Mouse (Mus musculus) cerebellum, adult 2 months (tissue): Measurements from ENCODE around the gene Coro1c. TPM values are rescaled to one million over a fixed set of nuclear protein-coding genes. Genes with fewer than 3 reads are reported as not detected.

Experiments used
- DNase-seq, 2 experiments: peaks; one replicate each; pipeline ENCODE4 v3.0.0; 2021
- H3K27ac ChIP-seq: fragments of 200-500 bp; 2 replicates; pipeline ENCODE4 v1.5.1; 2012; ENCODE audit warnings: low read length, control low read depth, inconsistent platforms; ENCODE audit not compliant: insufficient read depth
- H3K27me3 ChIP-seq: fragments of 200-500 bp; 2 replicates; pipeline ENCODE4 v1.6.1; 2012; ENCODE audit warnings: inconsistent platforms, mild to moderate bottlenecking, low read length, moderate library complexity; ENCODE audit not compliant: control insufficient read depth, insufficient read depth
- H3K4me1 ChIP-seq: fragments of 200-500 bp; 2 replicates; pipeline ENCODE4 v1.6.1; 2011; ENCODE audit warnings: low read length; ENCODE audit not compliant: control insufficient read depth, insufficient read depth
- H3K4me3 ChIP-seq: fragments of 200-500 bp; replicated peaks from 2 replicates; pipeline ENCODE3; 2011; ENCODE audit warnings: mild to moderate bottlenecking, low read depth, low read length, control low read depth; ENCODE audit not compliant: insufficient read depth
- CTCF ChIP-seq: fragments of 200-500 bp; IDR thresholded peaks from 2 replicates; pipeline ENCODE4 v1.5.1; 2011; ENCODE audit warnings: low read depth, mild to moderate bottlenecking, control low read depth, low read length, moderate library complexity, borderline replicate concordance; ENCODE audit not compliant: insufficient read depth
- POLR2A ChIP-seq: fragments of 200-500 bp; IDR thresholded peaks from 2 replicates; pipeline ENCODE4 v1.6.1; 2011; ENCODE audit warnings: low read length, control low read depth, borderline replicate concordance; ENCODE audit not compliant: insufficient read depth
- WGBS: fragments of 180-500 bp; shearing (Covaris S2); methylation state at CpG from one replicate; pipeline ENCODE4 v1.1.7; 2018; 5-methylcytosine and 5-hydroxymethylcytosine counted together
- polyA plus RNA-seq: library from polyadenylated mRNA; depleted of rRNA; stranded (reverse); fragments of >200 nt; gene quantifications from 2 replicates; pipeline ENCODE4 v1.2.3, GENCODE M21; 2012

Gene Coro1c
- polyA plus RNA-seq, 1 experiment: 90.2 TPM

- DNase-seq: no peak
- WGBS: 93% methylated on average over 14 of the region's 14 CpGs
- Histone ChIP-seq H3K4me3 (no peak overlapping the region), H3K27me3 (no peaks in the 10 kb centered on the region), H3K27ac (no peak overlapping the region), H3K4me1 (peaks cover 18% of the 10 kb centered on the region)
- TF ChIP-seq CTCF: no peak
- TF ChIP-seq POLR2A: no peak
These were observed 27.4 kb downstream of the Coro1c start for GRCm38 (mm10) chr5:113881136-113881535.

GRCm38 (mm10) chr5:113878943-113879617 is 29.5 kb downstream of the Coro1c start:
- Histone ChIP-seq H3K4me3 (no peak overlapping the region), H3K27me3 (no peaks in the 10 kb centered on the region), H3K4me1 (peaks cover 19% of the 10 kb centered on the region), H3K27ac (no peak overlapping the region)
- no peak for DNase-seq
- 81% methylated on average over 17 of the region's 17 CpGs for WGBS
- TF ChIP-seq POLR2A (no peak), CTCF (no peak)

- H3K27me3 ChIP-seq: no peaks in the 10 kb centered on the region
- H3K4me1 ChIP-seq: peaks cover 25% of the 10 kb centered on the region
- peak in 1 of 2 experiments; percentile 59 for DNase-seq
- WGBS: 34% methylated on average over 3 of the region's 3 CpGs
- H3K27ac ChIP-seq: no peak overlapping the region
- TF ChIP-seq CTCF (no peak), POLR2A (no peak)
- H3K4me3 ChIP-seq: no peak overlapping the region
These were observed 31.0 kb downstream of the Coro1c start for GRCm38 (mm10) chr5:113877565-113877964.

- no peak for TF ChIP-seq CTCF
- DNase-seq: no peak
- Histone ChIP-seq H3K27me3 (no peaks in the 10 kb centered on the region), H3K27ac (no peak overlapping the region), H3K4me3 (no peak overlapping the region), H3K4me1 (peaks cover 30% of the 10 kb centered on the region)
- WGBS: 94% methylated on average over 7 of the region's 7 CpGs
These were observed 32.4 kb downstream of the Coro1c start for GRCm38 (mm10) chr5:113876176-113876575.

GRCm38 (mm10) chr5:113875625-113876024 is 32.9 kb downstream of the Coro1c start:
- Histone ChIP-seq H3K4me1 (peaks cover 35% of the 10 kb centered on the region), H3K27ac (no peak overlapping the region)
- TF ChIP-seq POLR2A: no peak
- no peak for TF ChIP-seq CTCF

GRCm38 (mm10) chr5:113874063-113875024 is 34.2 kb downstream of the Coro1c start:
- TF ChIP-seq POLR2A: no peak
- no peak for TF ChIP-seq CTCF
- no peak overlapping the region for H3K4me3 ChIP-seq
- H3K27me3 ChIP-seq: no peaks in the 10 kb centered on the region
- WGBS: 68% methylated on average over 19 of the region's 19 CpGs
- no peak for DNase-seq
- peak overlapping the region; percentile 17; the same call in 1 of the 2 replicates for H3K27ac ChIP-seq
- H3K4me1 ChIP-seq: peaks cover 43% of the 10 kb centered on the region

More at GRCm38 (mm10) chr5:113875625-113876024, 32.9 kb downstream of the Coro1c start:
- Histone ChIP-seq H3K4me3 (no peak overlapping the region), H3K27me3 (no peaks in the 10 kb centered on the region)
- 97% methylated on average over 4 of the region's 4 CpGs for WGBS
- no peak for DNase-seq

GRCm38 (mm10) chr5:113872936-113873912 is 35.3 kb downstream of the Coro1c start:
- H3K4me1 ChIP-seq: peaks cover 48% of the 10 kb centered on the region
- H3K4me3 ChIP-seq: no peak overlapping the region
- peak; percentile 56 to 64 for DNase-seq
- H3K27ac ChIP-seq: peak overlapping the region; percentile 54
- 17% methylated on average over 13 of the region's 15 CpGs for WGBS
- TF ChIP-seq POLR2A (no peak), CTCF (no peak)
- no peaks in the 10 kb centered on the region for H3K27me3 ChIP-seq
